Mouse (Mus musculus): ENCODE data around the gene Iqub. TPM values are rescaled to one million over a fixed set of nuclear protein-coding genes. Genes with fewer than 3 reads are reported as not detected.

The Iqub gene
- polyA plus RNA-seq, 1 experiment from 2014 or later = 3.1 TPM

GRCm38 (mm10) chr6:24451026-24451821 is 63.6 kb downstream of the Iqub start:
- ATAC-seq (ENCODE audit: low FRiP score, low read depth) = no peak
- no peaks in the 10 kb centered on the region for H3K4me1 ChIP-seq (replicated peaks)
- H3K36me3 ChIP-seq = no peaks in the 10 kb centered on the region
- 82% methylated on average over 22 of the region's 22 CpGs for WGBS
- no peak overlapping the region for H3K4me3 ChIP-seq
- no peak overlapping the region for H3K27ac ChIP-seq (replicated peaks)
- H3K9me3 ChIP-seq = no peaks in the 10 kb centered on the region
- no peaks in the 10 kb centered on the region for H3K27me3 ChIP-seq
- H3K4me2 ChIP-seq = no peak overlapping the region
- no peak overlapping the region for H3K9ac ChIP-seq

- no peaks in the 10 kb centered on the region for H3K4me1 ChIP-seq (replicated peaks)
- H3K4me3 ChIP-seq = no peak overlapping the region
- no peaks in the 10 kb centered on the region for H3K9me3 ChIP-seq
- WGBS = 93% methylated on average over 6 of the region's 6 CpGs
- no peak for ATAC-seq (ENCODE audit: low FRiP score, low read depth)
- no peaks in the 10 kb centered on the region for H3K27me3 ChIP-seq
- H3K27ac ChIP-seq (replicated peaks) = no peak overlapping the region
- H3K36me3 ChIP-seq = no peaks in the 10 kb centered on the region
- no peak overlapping the region for H3K9ac ChIP-seq
- no peak overlapping the region for H3K4me2 ChIP-seq
Measured at GRCm38 (mm10) chr6:24450241-24450640, 64.6 kb downstream of the Iqub start.

- no peak overlapping the region for H3K4me2 ChIP-seq
- H3K27ac ChIP-seq (replicated peaks) = no peak overlapping the region
- no peaks in the 10 kb centered on the region for H3K27me3 ChIP-seq
- no peak overlapping the region for H3K9ac ChIP-seq
- no peaks in the 10 kb centered on the region for H3K36me3 ChIP-seq
- WGBS = 78% methylated on average over 11 of the region's 11 CpGs
- no peaks in the 10 kb centered on the region for H3K9me3 ChIP-seq
- no peak overlapping the region for H3K4me3 ChIP-seq
- H3K4me1 ChIP-seq (replicated peaks) = no peaks in the 10 kb centered on the region
- ATAC-seq (ENCODE audit: low FRiP score, low read depth) = no peak
Measured at GRCm38 (mm10) chr6:24416056-24416455, 98.8 kb downstream of the Iqub start.

GRCm38 (mm10) chr6:24415500-24415899 is 99.4 kb downstream of the Iqub start:
- Histone ChIP-seq H3K4me1 (replicated peaks) (no peaks in the 10 kb centered on the region), H3K9me3 (no peaks in the 10 kb centered on the region), H3K4me2 (no peak overlapping the region), H3K27ac (replicated peaks) (no peak overlapping the region), H3K27me3 (no peaks in the 10 kb centered on the region), H3K9ac (no peak overlapping the region), H3K4me3 (no peak overlapping the region), H3K36me3 (no peaks in the 10 kb centered on the region)
- no peak for ATAC-seq (ENCODE audit: low FRiP score, low read depth)
- WGBS = 83% methylated on average over 1 of the region's 1 CpGs

- 67% methylated on average over 11 of the region's 11 CpGs for WGBS
- no peaks in the 10 kb centered on the region for H3K27me3 ChIP-seq
- no peak overlapping the region for H3K4me3 ChIP-seq
- H3K4me2 ChIP-seq = no peak overlapping the region
- 0 out of 2 replicates have a peak, but pooled peaks have one; percentile 48 for ATAC-seq (ENCODE audit: low FRiP score, low read depth)
- H3K36me3 ChIP-seq = no peaks in the 10 kb centered on the region
- H3K4me1 ChIP-seq (replicated peaks) = no peaks in the 10 kb centered on the region
- no peak overlapping the region for H3K9ac ChIP-seq
- H3K9me3 ChIP-seq = no peaks in the 10 kb centered on the region
- no peak overlapping the region for H3K27ac ChIP-seq (replicated peaks)
Measured at GRCm38 (mm10) chr6:24408573-24409427, 106.1 kb downstream of the Iqub start.

GRCm38 (mm10) chr6:24407743-24408142 is 107.1 kb downstream of the Iqub start:
- no peak for ATAC-seq (ENCODE audit: low FRiP score, low read depth)
- Histone ChIP-seq H3K9me3 (no peaks in the 10 kb centered on the region), H3K4me3 (no peak overlapping the region), H3K9ac (no peak overlapping the region), H3K36me3 (no peaks in the 10 kb centered on the region), H3K4me1 (replicated peaks) (no peaks in the 10 kb centered on the region), H3K27ac (replicated peaks) (no peak overlapping the region), H3K4me2 (no peak overlapping the region), H3K27me3 (no peaks in the 10 kb centered on the region)
- WGBS = 78% methylated on average over 3 of the region's 3 CpGs

GRCm38 (mm10) chr6:24397237-24397647 is 117.6 kb downstream of the Iqub start:
- no peak overlapping the region for H3K4me2 ChIP-seq

More at GRCm38 (mm10) chr6:24397237-24397647, 117.6 kb downstream of the Iqub start:
- Histone ChIP-seq H3K4me3 (no peak overlapping the region), H3K9me3 (no peaks in the 10 kb centered on the region), H3K36me3 (no peaks in the 10 kb centered on the region), H3K27me3 (no peaks in the 10 kb centered on the region), H3K4me1 (replicated peaks) (no peaks in the 10 kb centered on the region), H3K27ac (replicated peaks) (no peak overlapping the region), H3K9ac (no peak overlapping the region)
- ATAC-seq (ENCODE audit: low FRiP score, low read depth) = no peak
- WGBS = 82% methylated on average over 4 of the region's 4 CpGs

Other genes with a start within 250 kb of the Iqub start
- gene Ndufa5, start 12.9 kb upstream of the Iqub start, polyA plus RNA-seq (2015; fragmentation: Nextera tagmentation; extraction: Ambion mirVana) = 401 and 475 TPM in 2 replicates
- gene Asb15, start 13.1 kb upstream of the Iqub start, polyA plus RNA-seq (2015; fragmentation: Nextera tagmentation; extraction: Ambion mirVana) = 0.03 TPM in 1 of 2 replicates, not detected in the other
- gene Lmod2, start 82.7 kb upstream of the Iqub start, polyA plus RNA-seq (2015; fragmentation: Nextera tagmentation; extraction: Ambion mirVana) = not detected in 2 replicates
- 61.8 and 67.1 TPM in 2 replicates for gene Wasl, start 149.9 kb upstream of the Iqub start, polyA plus RNA-seq (2015; fragmentation: Nextera tagmentation; extraction: Ambion mirVana)
- not detected in 2 replicates for gene Hyal6, start 218.2 kb upstream of the Iqub start, polyA plus RNA-seq (2015; fragmentation: Nextera tagmentation; extraction: Ambion mirVana)
- gene Hyal4, start 233.3 kb upstream of the Iqub start, polyA plus RNA-seq (2015; fragmentation: Nextera tagmentation; extraction: Ambion mirVana) = not detected in 2 replicates